Mouse (Mus musculus) C2C12 (cell line): ENCODE results near the gene Smg9. TPM values are rescaled to one million over a fixed set of nuclear protein-coding genes. Genes with fewer than 3 reads are reported as not detected.

Experiments used
- H3K27me3 ChIP-seq: one replicate; pipeline ENCODE4 v1.6.1; 2011; ENCODE audit not compliant: control insufficient read depth, insufficient read depth, insufficient read length
- H3K36me3 ChIP-seq: one replicate; pipeline ENCODE4 v1.6.1; 2011; ENCODE audit not compliant: control insufficient read depth, insufficient read depth
- H3K4me3 ChIP-seq: one replicate; pipeline ENCODE4 v1.5.1; 2011; ENCODE audit warnings: mild to moderate bottlenecking, control low read depth; ENCODE audit not compliant: poor library complexity, insufficient read depth, severe bottlenecking
- H3K79me2 ChIP-seq: one replicate; pipeline ENCODE4 v1.6.1; 2011; ENCODE audit not compliant: control insufficient read depth, insufficient read depth
- H3K79me3 ChIP-seq: one replicate; pipeline ENCODE4 v1.6.1; 2011; ENCODE audit warnings: low read depth, control low read depth
- H3ac ChIP-seq: one replicate; pipeline ENCODE3; 2011; ENCODE audit warnings: low read depth; ENCODE audit not compliant: control insufficient read depth, insufficient read length
- CEBPB ChIP-seq: IDR thresholded peaks from one replicate; pipeline ENCODE4 v1.6.1; 2011; ENCODE audit warnings: low read depth, mild to moderate bottlenecking, control low read depth, moderate library complexity
- CTCF ChIP-seq: IDR thresholded peaks from one replicate; pipeline ENCODE4 v1.5.1; 2011; ENCODE audit not compliant: control insufficient read depth, insufficient read depth, insufficient read length
- FOSL1 ChIP-seq: IDR thresholded peaks from one replicate; pipeline ENCODE4 v1.8.0; 2011; ENCODE audit warnings: mild to moderate bottlenecking, low read length; ENCODE audit not compliant: poor library complexity, insufficient read depth, severe bottlenecking
- MAX ChIP-seq: IDR thresholded peaks from one replicate; pipeline ENCODE4 v1.6.1; 2011; ENCODE audit warnings: mild to moderate bottlenecking, control low read depth
- MYOD1 ChIP-seq: IDR thresholded peaks from one replicate; pipeline ENCODE4 v1.6.1; 2011; ENCODE audit warnings: low read depth; ENCODE audit not compliant: control insufficient read depth, insufficient read length
- MYOG ChIP-seq: IDR thresholded peaks from one replicate; pipeline ENCODE4 v1.6.1; 2011; ENCODE audit not compliant: control insufficient read depth, insufficient read length; ENCODE audit errors: extremely low read depth
- USF1 ChIP-seq: IDR thresholded peaks from one replicate; pipeline ENCODE4 v1.6.1; 2011; ENCODE audit warnings: low read depth, mild to moderate bottlenecking, control low read depth, moderate library complexity
- polyA plus RNA-seq: library from polyadenylated mRNA; unstranded; fragments of >200 nt; fragmentation: generic; extraction: Trizol; gene quantifications from one replicate; pipeline ENCODE4 v1.2.1, GENCODE M21; 2012; ENCODE audit warnings: missing spikeins

The Smg9 gene
- polyA plus RNA-seq, 1 experiment: 21.8 TPM

DNA sequence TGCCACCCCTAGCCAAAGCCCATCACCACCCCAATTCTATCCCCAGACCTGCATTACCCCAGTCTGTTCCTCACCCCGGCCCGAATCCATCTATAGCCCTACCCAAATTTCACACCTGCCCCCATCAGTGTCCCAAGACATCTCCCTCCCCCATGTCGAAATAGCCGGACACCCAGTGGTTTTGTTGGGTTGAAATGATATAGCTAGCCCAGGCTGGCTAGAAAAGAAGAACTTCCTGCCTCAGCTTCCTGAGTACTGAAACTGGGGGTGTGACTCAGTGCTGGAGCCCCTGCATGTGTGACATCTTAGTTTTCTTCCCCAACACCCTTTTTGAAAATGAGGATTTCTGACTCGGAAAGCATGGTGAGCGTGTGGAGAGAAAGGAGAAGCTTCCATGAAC, 67.4 kb downstream of the Smg9 start:
- TF ChIP-seq CEBPB (no peak), FOSL1 (no peak), MAX (no peak), CTCF (no peak), MYOD1 (no peak), USF1 (no peak), MYOG (no peak)
- H3K36me3 ChIP-seq: peaks cover 68% of the 10 kb centered on the region
- no peak overlapping the region for H3K4me3 ChIP-seq
- H3K79me3 ChIP-seq: peaks cover 65% of the 10 kb centered on the region
- H3K27me3 ChIP-seq: no peaks in the 10 kb centered on the region
- H3ac ChIP-seq: no peak overlapping the region
- peaks cover 69% of the 10 kb centered on the region for H3K79me2 ChIP-seq

DNA sequence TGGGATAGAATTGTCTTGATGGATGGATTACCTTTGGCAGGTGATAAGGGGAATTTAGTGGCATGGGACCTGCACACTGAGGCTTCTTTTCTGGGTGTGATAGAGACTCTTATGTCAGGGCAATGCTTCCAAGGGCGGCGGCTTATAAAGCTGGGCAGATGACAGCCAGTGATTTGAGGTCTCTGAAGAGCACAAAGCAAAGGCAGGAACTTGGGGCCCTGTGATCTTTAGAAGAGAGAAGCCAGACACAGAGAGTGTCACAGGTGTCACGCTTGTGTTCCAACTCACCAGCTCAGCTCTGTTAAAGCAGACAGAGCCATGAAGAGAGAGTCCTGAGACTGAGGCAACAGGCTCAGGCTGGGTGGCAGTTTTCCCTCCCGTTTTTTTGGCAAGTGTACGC, 68.5 kb downstream of the Smg9 start:
- Histone ChIP-seq H3K4me3 (no peak overlapping the region), H3K79me3 (peaks cover 61% of the 10 kb centered on the region)
- TF ChIP-seq CEBPB: no peak
- TF ChIP-seq CTCF: no peak
- no peak for TF ChIP-seq MYOG
- no peak for TF ChIP-seq MAX
- TF ChIP-seq USF1: no peak
- TF ChIP-seq MYOD1: no peak
- TF ChIP-seq FOSL1: no peak

DNA sequence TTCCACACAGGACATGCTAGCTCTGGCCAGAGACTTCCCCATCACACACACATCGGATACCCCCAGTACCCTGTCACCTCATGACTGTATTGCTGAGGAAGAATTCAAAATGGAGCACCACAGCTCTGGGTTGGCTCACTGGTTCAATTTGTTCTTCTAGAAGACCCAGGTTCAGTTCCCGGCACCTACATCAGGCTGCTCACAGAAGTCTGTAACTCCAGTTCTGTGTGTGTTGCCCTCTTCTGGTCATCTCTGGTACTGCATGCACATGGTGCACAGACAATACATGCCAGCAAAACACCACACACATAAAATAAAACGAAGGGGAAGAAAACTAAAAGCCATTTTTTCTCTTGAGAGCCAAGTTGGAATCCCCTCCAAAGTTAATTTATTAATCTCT, 69.7 kb downstream of the Smg9 start:
- Histone ChIP-seq H3K79me2 (peaks cover 58% of the 10 kb centered on the region), H3K4me3 (no peak overlapping the region), H3K36me3 (peaks cover 84% of the 10 kb centered on the region), H3ac (no peak overlapping the region), H3K27me3 (no peaks in the 10 kb centered on the region), H3K79me3 (peaks cover 49% of the 10 kb centered on the region)
- no peak for TF ChIP-seq FOSL1
- TF ChIP-seq USF1: no peak
- no peak for TF ChIP-seq CTCF
- TF ChIP-seq MAX: no peak
- no peak for TF ChIP-seq CEBPB
- no peak for TF ChIP-seq MYOG
- no peak for TF ChIP-seq MYOD1

More for the DNA sequence above, 68.5 kb downstream of the Smg9 start:
- Histone ChIP-seq H3K27me3 (no peaks in the 10 kb centered on the region), H3ac (no peak overlapping the region), H3K79me2 (peaks cover 71% of the 10 kb centered on the region), H3K36me3 (peaks cover 78% of the 10 kb centered on the region)

DNA sequence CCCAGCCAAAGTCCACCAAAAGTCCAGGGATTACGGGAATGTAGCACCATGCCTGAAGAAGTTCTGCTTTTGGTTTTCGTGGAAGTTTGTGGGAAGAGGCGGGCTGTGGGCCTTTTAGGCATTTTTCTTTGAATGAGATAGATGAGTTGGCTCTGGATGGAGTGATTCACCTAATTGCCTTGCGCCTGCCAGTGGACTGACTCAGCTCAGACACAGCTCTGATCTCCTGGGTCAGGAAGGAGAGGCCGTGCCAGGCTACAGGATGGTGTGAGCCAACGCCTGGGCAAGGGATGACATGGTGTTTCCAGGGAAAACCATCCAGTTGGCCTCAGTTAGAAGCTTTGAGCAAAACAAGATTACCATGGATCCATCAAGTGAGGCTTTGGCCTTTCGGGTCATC, 70.9 kb downstream of the Smg9 start:
- peaks cover 37% of the 10 kb centered on the region for H3K79me3 ChIP-seq
- peaks cover 84% of the 10 kb centered on the region for H3K36me3 ChIP-seq
- H3K4me3 ChIP-seq: no peak overlapping the region
- H3K27me3 ChIP-seq: no peaks in the 10 kb centered on the region
- H3ac ChIP-seq: no peak overlapping the region
- TF ChIP-seq MAX (peak; percentile 63), MYOG (no peak), USF1 (no peak), CTCF (no peak), MYOD1 (peak; percentile 18), CEBPB (no peak), FOSL1 (peak; percentile 80)
- peaks cover 46% of the 10 kb centered on the region for H3K79me2 ChIP-seq

Other genes starting within 250 kb of the Smg9 start
- not detected for gene Zfp114, start 224.6 kb upstream of the Smg9 start, polyA plus RNA-seq
- 2.0 TPM for gene Zfp111, start 188.2 kb upstream of the Smg9 start, polyA plus RNA-seq
- gene Zfp109, start 162.1 kb upstream of the Smg9 start, polyA plus RNA-seq: 0.26 TPM
- gene Zfp108, start 144.8 kb upstream of the Smg9 start, polyA plus RNA-seq: 0.25 TPM
- 1.8 TPM for gene Zfp93, start 129.2 kb upstream of the Smg9 start, polyA plus RNA-seq
- gene Zfp61, start 98.4 kb upstream of the Smg9 start, polyA plus RNA-seq: 8.8 TPM
- 2.4 TPM for gene Zfp94, start 83.0 kb upstream of the Smg9 start, polyA plus RNA-seq
- 0.22 TPM for gene Tescl, start 65.7 kb upstream of the Smg9 start, polyA plus RNA-seq
- not detected for gene Lypd5, start 50.4 kb upstream of the Smg9 start, polyA plus RNA-seq
- 82.2 TPM for gene Kcnn4, start 29.4 kb upstream of the Smg9 start, polyA plus RNA-seq
- 0.33 TPM for gene Irgc1, start 52.7 kb downstream of the Smg9 start, polyA plus RNA-seq
- gene Plaur, start 62.9 kb downstream of the Smg9 start, polyA plus RNA-seq: 191 TPM
- 160 TPM for gene Cadm4, start 82.4 kb downstream of the Smg9 start, polyA plus RNA-seq
- gene Zfp428, start 107.4 kb downstream of the Smg9 start, polyA plus RNA-seq: 53.8 TPM
- 0.16 TPM for gene AC161166.1, start 112.8 kb downstream of the Smg9 start, polyA plus RNA-seq
- gene Irgq, start 131.1 kb downstream of the Smg9 start, polyA plus RNA-seq: 7.9 TPM
- gene Pinlyp, start 146.5 kb downstream of the Smg9 start, polyA plus RNA-seq: 0.23 TPM
- gene Xrcc1, start 146.7 kb downstream of the Smg9 start, polyA plus RNA-seq: 57.4 TPM
- 48.0 TPM for gene Ethe1, start 187.9 kb downstream of the Smg9 start, polyA plus RNA-seq
- 0.35 TPM for gene Zfp575, start 188.0 kb downstream of the Smg9 start, polyA plus RNA-seq
- gene Phldb3, start 211.1 kb downstream of the Smg9 start, polyA plus RNA-seq: 4.1 TPM
- gene Lypd3, start 236.9 kb downstream of the Smg9 start, polyA plus RNA-seq: not detected